Mouse (Mus musculus) kidney, adult 2 months (tissue): ENCODE results near the gene Tmprss3. TPM values are rescaled to one million over a fixed set of nuclear protein-coding genes. Genes with fewer than 3 reads are reported as not detected.
A peak's percentile ranks its signal among the peaks of the same experiment; 100 is the strongest.

Experiments used
- DNase-seq: peaks from one replicate; pipeline ENCODE4 v3.0.0; 2021
- H3K27ac ChIP-seq: fragments of 200-500 bp; 2 replicates; pipeline ENCODE4 v1.5.1; 2012; ENCODE audit warnings: low read depth, low read length, control low read depth, inconsistent platforms; ENCODE audit not compliant: insufficient read depth
- H3K27me3 ChIP-seq: fragments of 200-500 bp; replicated peaks from 2 replicates; pipeline ENCODE4 v1.6.1; 2012; ENCODE audit warnings: mild to moderate bottlenecking, moderate library complexity, low read length, inconsistent platforms; ENCODE audit not compliant: control insufficient read depth, insufficient read depth
- H3K36me3 ChIP-seq: fragments of 200-500 bp; 2 replicates; pipeline ENCODE4 v1.6.1; 2012; ENCODE audit warnings: mild to moderate bottlenecking, moderate library complexity, low read length, inconsistent platforms; ENCODE audit not compliant: control insufficient read depth, insufficient read depth
- H3K4me1 ChIP-seq: fragments of 200-500 bp; 2 replicates; pipeline ENCODE4 v1.6.1; 2011; ENCODE audit warnings: low read length; ENCODE audit not compliant: control insufficient read depth, insufficient read depth
- H3K4me3 ChIP-seq: fragments of 200-500 bp; 2 replicates; pipeline ENCODE4 v1.5.1; 2011; ENCODE audit warnings: mild to moderate bottlenecking, low read depth, low read length, control low read depth; ENCODE audit not compliant: insufficient read depth
- CTCF ChIP-seq: fragments of 200-500 bp; conservative IDR thresholded peaks from 2 replicates; pipeline ENCODE4 v1.5.1; 2011; ENCODE audit warnings: low read depth, mild to moderate bottlenecking, control low read depth, low read length, moderate library complexity, mixed read lengths; ENCODE audit not compliant: insufficient read depth, insufficient read length
- POLR2A ChIP-seq: fragments of 200-500 bp; IDR thresholded peaks from one replicate; pipeline ENCODE4 v1.6.1; 2011; ENCODE audit warnings: low read depth, low read length, control low read depth
- WGBS: fragments of 180-500 bp; shearing (Covaris S2); methylation state at CpG from one replicate; pipeline ENCODE4 v1.1.7; 2018; 5-methylcytosine and 5-hydroxymethylcytosine counted together
- polyA plus RNA-seq: library from polyadenylated mRNA; depleted of rRNA; stranded (reverse); fragments of >200 nt; gene quantifications from 2 replicates; pipeline ENCODE4 v1.2.3, GENCODE M21; 2012

The Tmprss3 gene
- polyA plus RNA-seq, 1 experiment, result 0.03 TPM

GRCm38 (mm10) chr17:31232251-31233010 lies 33.7 kb upstream of the Tmprss3 start:
- Histone ChIP-seq H3K27ac (no peak overlapping the region), H3K4me1 (no peaks in the 10 kb centered on the region), H3K4me3 (no peak overlapping the region), H3K36me3 (no peaks in the 10 kb centered on the region), H3K27me3 (no peaks in the 10 kb centered on the region)
- 42% methylated on average over 8 of the region's 8 CpGs for WGBS
- TF ChIP-seq POLR2A (no peak), CTCF (no peak)
- DNase-seq, result peak; percentile 11

GRCm38 (mm10) chr17:31231780-31232179 lies 33.0 kb upstream of the Tmprss3 start:
- H3K27me3 ChIP-seq, result no peaks in the 10 kb centered on the region
- 75% methylated on average over 6 of the region's 6 CpGs for WGBS
- no peak overlapping the region for H3K27ac ChIP-seq
- TF ChIP-seq CTCF (no peak), POLR2A (no peak)
- no peak overlapping the region for H3K4me3 ChIP-seq
- H3K4me1 ChIP-seq, result no peaks in the 10 kb centered on the region
- no peak for DNase-seq
- H3K36me3 ChIP-seq, result no peaks in the 10 kb centered on the region

- Histone ChIP-seq H3K4me3 (no peak overlapping the region), H3K27me3 (no peaks in the 10 kb centered on the region), H3K36me3 (no peaks in the 10 kb centered on the region), H3K27ac (no peak overlapping the region), H3K4me1 (no peaks in the 10 kb centered on the region)
- TF ChIP-seq CTCF (no peak), POLR2A (no peak)
- 77% methylated on average over 7 of the region's 7 CpGs for WGBS
- DNase-seq, result no peak
Measured at GRCm38 (mm10) chr17:31226931-31227330, 28.2 kb upstream of the Tmprss3 start.

GRCm38 (mm10) chr17:31226368-31226767 lies 27.6 kb upstream of the Tmprss3 start:
- WGBS, result 80% methylated on average over 3 of the region's 3 CpGs
- H3K4me3 ChIP-seq, result no peak overlapping the region
- TF ChIP-seq POLR2A, result no peak
- TF ChIP-seq CTCF, result no peak

GRCm38 (mm10) chr17:31224591-31224990 lies 25.8 kb upstream of the Tmprss3 start:
- no peaks in the 10 kb centered on the region for H3K4me1 ChIP-seq
- no peak for DNase-seq
- TF ChIP-seq POLR2A (no peak), CTCF (no peak)
- H3K4me3 ChIP-seq, result no peak overlapping the region
- 75% methylated on average over 8 of the region's 8 CpGs for whole genome bisulfite sequencing
- H3K36me3 ChIP-seq, result no peaks in the 10 kb centered on the region
- no peaks in the 10 kb centered on the region for H3K27me3 ChIP-seq
- no peak overlapping the region for H3K27ac ChIP-seq

More at GRCm38 (mm10) chr17:31226368-31226767, 27.6 kb upstream of the Tmprss3 start:
- Histone ChIP-seq H3K27me3 (no peaks in the 10 kb centered on the region), H3K36me3 (no peaks in the 10 kb centered on the region), H3K4me1 (no peaks in the 10 kb centered on the region), H3K27ac (no peak overlapping the region)
- no peak for DNase-seq

GRCm38 (mm10) chr17:31223835-31224234 lies 25.1 kb upstream of the Tmprss3 start:
- Histone ChIP-seq H3K36me3 (no peaks in the 10 kb centered on the region), H3K27ac (no peak overlapping the region), H3K4me3 (no peak overlapping the region), H3K4me1 (no peaks in the 10 kb centered on the region), H3K27me3 (no peaks in the 10 kb centered on the region)
- 58% methylated on average over 7 of the region's 7 CpGs for WGBS
- TF ChIP-seq CTCF, result no peak
- TF ChIP-seq POLR2A, result no peak
- peak; percentile 9 for DNase-seq

GRCm38 (mm10) chr17:31222810-31223310 lies 24.1 kb upstream of the Tmprss3 start:
- 76% methylated on average over 4 of the region's 4 CpGs for WGBS
- no peak overlapping the region for H3K27ac ChIP-seq
- no peaks in the 10 kb centered on the region for H3K36me3 ChIP-seq
- TF ChIP-seq CTCF, result no peak
- no peak for TF ChIP-seq POLR2A
- no peaks in the 10 kb centered on the region for H3K27me3 ChIP-seq
- H3K4me3 ChIP-seq, result no peak overlapping the region
- no peaks in the 10 kb centered on the region for H3K4me1 ChIP-seq
- DNase-seq, result no peak
